Mouse (Mus musculus) fat pad, adult 2 months (tissue): ENCODE results near the gene Gldn.

Experiments
- DNase-seq: peaks from one replicate; pipeline ENCODE4 v3.0.0-alpha.2; 2011; ENCODE audit warnings: low read depth, low spot score; ENCODE audit errors: extremely low read depth

Gene Gldn

DNA sequence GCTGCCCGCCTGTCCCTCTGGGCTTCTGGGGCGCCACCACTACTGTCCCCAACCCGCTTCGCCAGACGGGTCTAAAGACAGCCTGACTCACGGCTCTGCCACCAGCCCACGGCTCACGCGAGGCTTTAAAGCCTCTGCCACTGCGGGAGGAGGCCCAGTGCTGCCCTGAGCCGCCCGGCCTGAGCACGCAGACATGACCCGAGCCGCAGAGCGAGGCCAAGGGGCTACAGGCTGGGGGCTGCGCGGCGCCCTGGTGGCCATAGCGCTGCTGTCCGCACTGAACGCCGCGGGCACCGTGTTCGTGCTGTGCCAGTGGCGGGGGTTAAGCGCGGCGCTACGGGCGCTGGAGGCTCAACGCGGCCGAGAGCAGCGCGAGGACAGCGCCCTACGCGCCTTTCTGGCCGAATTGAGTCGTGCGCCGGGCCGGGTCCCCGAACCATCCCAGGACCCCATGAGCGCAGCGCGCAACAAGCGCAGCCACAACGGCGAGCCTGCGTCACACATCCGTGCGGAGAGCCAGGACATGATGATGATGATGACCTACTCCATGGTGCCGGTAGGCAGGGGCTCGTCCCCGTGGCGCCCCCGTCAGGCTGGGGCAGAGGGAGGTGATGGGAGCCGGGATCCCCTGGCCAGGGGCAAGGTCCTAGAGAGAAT lies at the start of gene Gldn:
Gldn (plus strand) TSS at position 156 of the 657 bp plus-strand sequence.
- no peak for DNase-seq

DNA sequence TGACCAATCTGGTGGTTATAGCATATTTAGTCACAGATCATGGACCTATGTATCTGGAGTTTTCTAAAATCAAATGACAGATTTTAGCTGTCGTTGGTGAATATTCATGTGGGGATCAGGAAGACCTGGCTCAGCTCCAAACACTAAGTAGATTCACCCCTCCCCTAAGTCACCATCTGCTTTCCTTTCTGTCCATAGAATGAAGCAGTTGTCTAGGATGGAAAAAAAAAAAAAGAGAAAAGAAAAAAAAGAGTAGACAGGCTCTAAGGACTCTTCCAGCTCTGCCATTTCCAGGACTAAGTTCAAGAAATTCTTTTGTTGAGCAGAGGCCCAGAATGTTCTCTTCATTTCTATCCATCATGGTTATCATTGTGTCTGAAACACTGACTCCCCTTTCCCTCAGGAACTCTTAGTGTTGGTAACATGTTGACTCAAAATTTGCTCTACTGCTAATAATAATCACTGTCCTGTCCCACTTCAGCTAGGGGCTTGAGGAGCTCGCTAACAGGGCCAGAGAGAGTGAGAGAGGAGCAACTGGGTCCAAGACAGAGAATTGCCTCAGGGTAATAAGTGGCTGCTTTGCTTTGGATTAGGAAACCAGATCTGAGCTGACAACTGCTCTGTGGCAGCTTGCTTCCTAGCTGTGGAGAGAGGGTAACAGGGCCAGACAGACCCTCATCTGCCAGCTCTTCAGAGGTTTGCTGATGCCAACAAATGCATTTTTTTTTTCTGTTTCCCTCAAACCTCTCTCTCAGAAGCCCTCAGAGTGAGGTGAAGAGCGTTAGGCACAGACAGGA lies 41.2 kb upstream of the Gldn start:
- DNase-seq = no peak

- no peak for DNase-seq
Measured at GRCm38 (mm10) chr9:54264754-54265153, 21.5 kb upstream of the Gldn start.

- DNase-seq = no peak
Measured at GRCm38 (mm10) chr9:54268010-54268409, 18.3 kb upstream of the Gldn start, which contains the start of gene Cyp19a1. TSS of gene Cyp19a1 (minus strand) at chr9:54268110.

- DNase-seq = no peak
Measured at GRCm38 (mm10) chr9:54269987-54270386, 16.3 kb upstream of the Gldn start.

DNA sequence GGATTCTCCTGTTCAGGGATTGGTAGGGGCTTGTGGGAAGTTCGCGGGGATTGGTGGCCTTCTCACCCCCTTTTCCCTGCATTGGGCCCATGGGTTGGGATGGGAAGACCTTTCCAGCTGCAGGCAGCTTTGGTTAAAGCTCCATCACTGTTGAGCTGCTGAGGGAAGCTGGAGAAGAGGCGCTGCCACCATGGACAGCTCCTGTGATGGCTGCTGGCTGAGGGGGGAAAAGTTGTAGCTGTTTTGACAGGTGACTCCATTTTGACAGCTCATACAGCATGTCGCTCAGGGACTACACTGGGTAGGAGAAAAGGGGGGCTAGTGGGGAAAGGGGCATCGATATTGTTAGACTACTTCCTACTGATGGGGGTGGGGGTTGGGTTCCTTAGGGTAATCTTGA lies 15.4 kb upstream of the Gldn start:
- no peak for DNase-seq

DNA sequence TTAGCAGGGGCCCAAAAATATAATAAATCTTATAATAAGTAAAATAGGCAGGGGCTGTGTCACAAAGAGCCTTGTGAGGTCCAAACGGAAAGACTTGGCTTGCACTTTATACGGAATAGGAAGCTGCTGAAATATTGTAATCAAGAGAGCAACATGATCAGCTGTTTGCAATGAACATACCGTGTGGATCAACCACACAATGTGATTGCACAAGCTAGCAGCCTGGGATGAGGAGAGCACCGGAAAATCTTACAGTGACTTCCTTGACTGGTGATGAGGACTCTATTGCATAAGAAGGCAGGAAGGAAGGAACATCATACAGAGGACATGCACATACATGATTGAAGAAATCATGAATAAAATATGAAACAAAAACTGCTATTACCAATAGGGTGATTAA lies 11.0 kb upstream of the Gldn start:
- no peak for DNase-seq

GRCm38 (mm10) chr9:54279046-54279589 lies 7.2 kb upstream of the Gldn start:
- DNase-seq = no peak

DNA sequence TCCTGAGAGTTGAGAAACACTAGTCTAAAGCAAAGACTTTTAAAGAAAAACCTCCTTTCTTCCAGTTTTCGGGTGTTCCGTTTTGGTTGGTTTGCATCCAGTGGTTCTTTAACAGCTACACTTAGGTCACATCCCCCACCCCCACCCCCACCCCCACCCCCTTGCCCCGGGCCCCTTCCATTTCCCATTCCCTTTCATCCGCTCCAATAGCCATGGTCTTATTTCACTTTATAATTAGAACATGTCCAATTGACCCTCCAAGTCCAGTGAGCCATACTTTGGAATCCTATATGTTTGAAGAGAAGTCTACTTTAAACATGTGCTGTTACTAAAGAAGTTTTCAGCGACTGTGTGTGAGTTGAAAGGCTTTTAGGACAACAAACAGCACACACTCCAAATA lies 1.5 kb downstream of the Gldn start:
- DNase-seq = no peak

DNA sequence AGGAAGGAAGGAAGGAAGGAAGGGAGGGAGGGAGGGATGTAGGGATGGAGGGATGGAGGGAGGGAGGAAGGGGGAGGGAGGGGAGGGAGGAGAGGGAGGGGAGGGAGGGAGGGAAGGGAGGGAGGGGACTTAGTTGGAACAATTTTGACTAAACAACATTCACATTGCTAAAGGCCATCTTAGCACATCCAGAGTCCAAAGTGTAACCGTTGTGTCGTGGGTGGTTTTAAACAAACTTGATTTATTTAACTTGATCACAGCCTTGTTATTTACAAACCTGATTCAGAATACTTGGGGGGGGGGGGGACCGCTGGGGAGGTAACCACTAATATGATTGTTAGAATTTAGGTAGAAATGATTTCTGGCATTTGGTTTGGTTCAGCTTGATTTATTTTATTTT lies 13.1 kb downstream of the Gldn start:
- DNase-seq = no peak

DNA sequence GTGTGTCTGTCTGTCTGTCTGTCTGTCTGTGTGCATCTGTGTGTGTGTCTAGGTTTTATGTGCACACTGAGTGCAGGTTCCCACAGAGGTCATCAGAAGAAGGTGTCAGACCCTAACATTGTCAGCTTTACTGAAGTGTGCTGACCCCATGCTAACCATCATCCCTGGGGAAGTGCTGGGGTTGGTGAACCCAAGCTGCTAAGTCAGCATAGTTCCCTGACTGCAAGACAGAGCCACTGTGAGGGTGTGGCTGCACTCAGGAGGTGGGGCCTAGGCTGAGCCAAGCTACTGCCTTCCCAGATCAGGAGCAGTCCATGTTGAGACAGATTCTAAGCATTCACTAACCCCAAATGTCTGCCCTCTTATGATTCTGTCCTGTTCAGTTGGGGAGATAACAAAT lies 13.5 kb downstream of the Gldn start:
- DNase-seq = no peak

- no peak for DNase-seq
Measured at GRCm38 (mm10) chr9:54301255-54301654, 15.0 kb downstream of the Gldn start.

GRCm38 (mm10) chr9:54308209-54308608 lies 21.9 kb downstream of the Gldn start:
- no peak for DNase-seq

- no peak for DNase-seq
Measured at GRCm38 (mm10) chr9:54308751-54309358, 22.6 kb downstream of the Gldn start.

- DNase-seq = no peak
Measured at GRCm38 (mm10) chr9:54316363-54316762, 30.1 kb downstream of the Gldn start.

- no peak for DNase-seq
Measured at GRCm38 (mm10) chr9:54323456-54323855, 37.2 kb downstream of the Gldn start.

- DNase-seq = no peak
Measured at GRCm38 (mm10) chr9:54329201-54329600, 42.9 kb downstream of the Gldn start.

- no peak for DNase-seq
Measured at GRCm38 (mm10) chr9:54335582-54335981, 49.3 kb downstream of the Gldn start.

- DNase-seq = no peak
Measured at GRCm38 (mm10) chr9:54336532-54337144, 50.4 kb downstream of the Gldn start.

DNA sequence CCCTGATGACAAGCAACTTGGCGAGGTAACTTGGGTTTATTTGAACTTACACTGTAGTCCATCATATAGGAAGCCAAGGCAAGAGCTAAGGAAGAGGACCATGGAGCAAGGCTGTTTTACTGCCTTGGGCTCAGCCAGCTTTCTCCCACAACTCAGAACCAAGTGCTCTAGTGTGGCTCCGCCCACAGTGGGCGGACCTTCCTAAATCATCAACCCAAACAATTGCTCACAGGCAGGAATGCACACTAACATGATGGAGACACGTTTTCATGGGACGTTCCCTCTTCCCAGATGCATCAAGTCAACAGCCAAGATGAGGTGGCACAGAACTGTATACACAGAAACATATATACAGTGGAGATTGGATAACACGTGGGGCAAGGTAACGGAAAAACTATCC lies 55.7 kb downstream of the Gldn start:
- no peak for DNase-seq

GRCm38 (mm10) chr9:54356756-54357155 lies 70.5 kb downstream of the Gldn start:
- no peak for DNase-seq
